ENCODE assay signal across 17 mouse cellular contexts in the genomic region with DNA sequence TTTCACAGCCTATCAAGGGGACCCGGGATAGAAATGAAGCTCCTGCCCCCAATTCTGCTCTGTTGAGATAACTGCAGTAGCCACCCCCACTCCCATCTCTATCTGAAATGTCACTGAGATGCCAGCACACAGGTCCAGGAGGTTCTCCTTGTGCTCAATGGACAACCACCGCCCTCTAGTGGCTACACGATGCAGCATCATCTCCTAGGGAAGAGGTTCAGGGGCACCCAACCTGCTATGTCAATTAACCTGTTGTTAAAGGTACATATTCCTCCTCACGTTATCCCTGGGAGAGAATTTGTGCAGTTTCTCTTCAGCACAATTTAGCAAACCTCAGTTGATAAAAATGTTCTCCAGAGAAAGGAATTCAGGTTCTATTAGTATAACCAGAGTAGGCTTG. TPM values are rescaled to one million over a fixed set of nuclear protein-coding genes. Genes with fewer than 3 reads are reported as not detected.
DNase-seq lines count a peak whose midpoint lies in the region; TF ChIP-seq lines count a peak whose summit lies in the region.
"Not testable (repeated sequence)": the region's sequence is repeated elsewhere in the genome, so short reads cannot be mapped to it uniquely, and the experiment has no call there.
"Had no signal": no experiment of that assay in that cellular context is flagged by ENCODE, and none has a peak within 500 bp of the region (broad histone marks: within the 10 kb centered on the region; RNA-seq: fewer than 3 reads in every experiment).

No protein-coding gene starts in this region.

- not testable (repeated sequence) for H3K79me2 ChIP-seq in liver, adult 2 months (ENCODE audit: control insufficient read depth, insufficient read depth, low read length)

- TF ChIP-seq POLR2A in cortical plate, adult 2 months (IDR thresholded peaks at IDR 0.05; ENCODE audit: extremely low read depth, insufficient read depth, low read length); liver, adult 2 months (IDR thresholded peaks at IDR 0.05; ENCODE audit: extremely low read depth, insufficient read depth, low read length): not testable (repeated sequence)

- H3K4me1 ChIP-seq in E14TG2a.4 (replicated peaks; ENCODE audit: low read depth, low read length); cortical plate, adult 2 months (ENCODE audit: control insufficient read depth, insufficient read depth, low read length); liver, adult 2 months (ENCODE audit: control insufficient read depth, insufficient read depth, low read length): not testable (repeated sequence)

- peak; percentile 2 for DNase-seq in c-Kit-negative CD71-positive TER-119-positive erythroid progenitor cells, embryonic 14.5 days (ENCODE audit: low read depth, low spot score)
- DNase-seq in heart, postnatal 36 days: peak; percentile 13
- DNase-seq in layer of hippocampus, adult 18-20 months (ENCODE audit: low spot score in 2 of 2): peak; percentile 20 to 67
- DNase-seq in liver, adult 2 months (ENCODE audit: extremely low read depth, low read depth, low spot score): not testable (repeated sequence)
- peak; percentile 12 for DNase-seq in ovary, postnatal 14 days (ENCODE audit: low spot score)
- peak; percentile 16 for DNase-seq in thymus, postnatal 14 days

- H3K9me3 ChIP-seq in E14TG2a.4 (ENCODE audit: low read length): not testable (repeated sequence)

- not testable (repeated sequence) for H3K36me3 ChIP-seq in E14TG2a.4 (ENCODE audit: insufficient read depth, low read length); liver, adult 2 months (ENCODE audit: control insufficient read depth, insufficient read depth, low read length)

- H3K4me3 ChIP-seq in E14TG2a.4 (replicated peaks; ENCODE audit: low read length); cortical plate, adult 2 months (ENCODE audit: insufficient read depth, low read length); liver, adult 2 months (ENCODE audit: insufficient read depth, low read depth, low read length): not testable (repeated sequence)

- under 1% methylated on average over 4 of the region's 4 CpGs for WGBS in liver, adult 2 months

- not testable (repeated sequence) for H3K27ac ChIP-seq in cortical plate, adult 2 months (ENCODE audit: insufficient read depth, low read length); liver, adult 2 months (replicated peaks; ENCODE audit: insufficient read depth, low read depth, low read length)

- peak; percentile 40 for TF ChIP-seq CTCF in E14TG2a.4 (conservative IDR thresholded peaks at IDR 0.05; ENCODE audit: low read length)
- peak; percentile 41; the same call in 1 of the 2 replicates for TF ChIP-seq CTCF in cortical plate, adult 2 months (IDR thresholded peaks at IDR 0.05; ENCODE audit: extremely low read depth, insufficient read depth, low read length)
- peak; percentile 43 for TF ChIP-seq CTCF in liver, adult 2 months (IDR thresholded peaks at IDR 0.05; ENCODE audit: low read depth, low read length)

- H3K9ac ChIP-seq in liver, adult 2 months (ENCODE audit: low read depth, low read length): not testable (repeated sequence)

- H3K27me3 ChIP-seq in E14TG2a.4 (ENCODE audit: insufficient read depth, low read length); liver, adult 2 months (ENCODE audit: control insufficient read depth, insufficient read depth, low read length): not testable (repeated sequence)

- intact Hi-C loops in heart, postnatal 36 days (cut with DNase I): not testable (repeated sequence)

RNA-seq across cellular contexts. Expression of a gene that starts 2.2 kb away (rescaled TPM):
- 0.13 and 0.19 TPM in 2 replicates for polyA plus RNA-seq in cortical plate, adult 2 months (2012; rRNA removed)
- total RNA-seq in heart, postnatal 36 days (2021): not detected
- total RNA-seq in layer of hippocampus, adult 18-20 months (2021): not detected
- total RNA-seq in liver, adult 2 months (2014; rRNA removed): not detected in 2 replicates
- polyA plus RNA-seq in liver, adult 2 months (2012; rRNA removed): not detected in 2 replicates
- total RNA-seq: layer of hippocampus, adult 8-10 months had no signal
- polyA plus RNA-seq: activated CD4-positive, CD25-positive, alpha-beta regulatory T cell, adult 4 months; embryonic facial prominence, embryonic 10.5 days; forebrain, embryonic 14.5 days; gonadal fat pad, adult 2 months; hindbrain, embryonic 14.5 days; lung, embryonic 15.5 days; midbrain, embryonic 16.5 days; stomach, embryonic 14.5 days had no signal

RNA-seq across cellular contexts. Expression of a gene that starts 11.6 kb away (rescaled TPM):
- polyA plus RNA-seq in cortical plate, adult 2 months (2012; rRNA removed): not detected in 2 replicates
- total RNA-seq in heart, postnatal 36 days (2021): not detected
- not detected for total RNA-seq in layer of hippocampus, adult 18-20 months (2021)
- not detected in 2 replicates for total RNA-seq in liver, adult 2 months (2014; rRNA removed)
- polyA plus RNA-seq in liver, adult 2 months (2012; rRNA removed): not detected in 2 replicates
- total RNA-seq: layer of hippocampus, adult 8-10 months had no signal
- polyA plus RNA-seq: activated CD4-positive, CD25-positive, alpha-beta regulatory T cell, adult 4 months; embryonic facial prominence, embryonic 10.5 days; forebrain, embryonic 14.5 days; gonadal fat pad, adult 2 months; hindbrain, embryonic 14.5 days; lung, embryonic 15.5 days; midbrain, embryonic 16.5 days; stomach, embryonic 14.5 days had no signal

RNA-seq across cellular contexts. Expression of a gene that starts 22.6 kb away (rescaled TPM):
- polyA plus RNA-seq in cortical plate, adult 2 months (2012; rRNA removed): not detected in 2 replicates
- not detected for total RNA-seq in heart, postnatal 36 days (2021)
- not detected for total RNA-seq in layer of hippocampus, adult 18-20 months (2021)
- not detected in 2 replicates for total RNA-seq in liver, adult 2 months (2014; rRNA removed)
- not detected in 2 replicates for polyA plus RNA-seq in liver, adult 2 months (2012; rRNA removed)
- total RNA-seq: layer of hippocampus, adult 8-10 months had no signal
- polyA plus RNA-seq: activated CD4-positive, CD25-positive, alpha-beta regulatory T cell, adult 4 months; embryonic facial prominence, embryonic 10.5 days; forebrain, embryonic 14.5 days; hindbrain, embryonic 14.5 days; lung, embryonic 15.5 days; midbrain, embryonic 16.5 days; stomach, embryonic 14.5 days had no signal

RNA-seq across cellular contexts. Expression of a gene that starts 34.4 kb away (rescaled TPM):
- polyA plus RNA-seq in cortical plate, adult 2 months (2012; rRNA removed): not detected in 2 replicates
- total RNA-seq in heart, postnatal 36 days (2021): not detected
- total RNA-seq in layer of hippocampus, adult 18-20 months (2021): not detected
- not detected in 2 replicates for total RNA-seq in liver, adult 2 months (2014; rRNA removed)
- polyA plus RNA-seq in liver, adult 2 months (2012; rRNA removed): not detected in 2 replicates
- total RNA-seq: layer of hippocampus, adult 8-10 months had no signal
- polyA plus RNA-seq: activated CD4-positive, CD25-positive, alpha-beta regulatory T cell, adult 4 months; embryonic facial prominence, embryonic 10.5 days; forebrain, embryonic 14.5 days; gonadal fat pad, adult 2 months; hindbrain, embryonic 14.5 days; lung, embryonic 15.5 days; midbrain, embryonic 16.5 days; stomach, embryonic 14.5 days had no signal

RNA-seq across cellular contexts. Expression of a gene that starts 46.0 kb away (rescaled TPM):
- not detected in 2 replicates for polyA plus RNA-seq in cortical plate, adult 2 months (2012; rRNA removed)
- not detected for total RNA-seq in heart, postnatal 36 days (2021)
- total RNA-seq in layer of hippocampus, adult 18-20 months (2021): not detected
- total RNA-seq in liver, adult 2 months (2014; rRNA removed): not detected in 2 replicates
- not detected in 2 replicates for polyA plus RNA-seq in liver, adult 2 months (2012; rRNA removed)
- total RNA-seq: layer of hippocampus, adult 8-10 months had no signal
- polyA plus RNA-seq: activated CD4-positive, CD25-positive, alpha-beta regulatory T cell, adult 4 months; embryonic facial prominence, embryonic 10.5 days; forebrain, embryonic 14.5 days; gonadal fat pad, adult 2 months; hindbrain, embryonic 14.5 days; lung, embryonic 15.5 days; midbrain, embryonic 16.5 days; stomach, embryonic 14.5 days had no signal
